Mouse (Mus musculus) erythroblast, embryonic 14.5 days (primary cell): Measurements from ENCODE around the gene Mtnr1a.

Source experiments
- GATA1 ChIP-seq: IDR thresholded peaks from 2 replicates; pipeline ENCODE4 v1.6.1; 2012; ENCODE audit warnings: low read length, inconsistent platforms, mixed read lengths
- TAL1 ChIP-seq: IDR thresholded peaks from 3 replicates; pipeline ENCODE4 v1.6.1; 2012; ENCODE audit warnings: low read length, inconsistent platforms, mixed read lengths

- TF ChIP-seq GATA1 (no peak), TAL1 (no peak)
Observed at GRCm38 (mm10) chr8:45050451-45050850, 18.5 kb upstream of the Mtnr1a start.
